Mouse (Mus musculus) layer of hippocampus, adult 9-11 months (tissue): ENCODE measurements around the gene 4933427D14Rik.

Source experiments
- DNase-seq: peaks from one replicate; pipeline ENCODE4 v3.0.0; 2022

4933427D14Rik gene

DNA sequence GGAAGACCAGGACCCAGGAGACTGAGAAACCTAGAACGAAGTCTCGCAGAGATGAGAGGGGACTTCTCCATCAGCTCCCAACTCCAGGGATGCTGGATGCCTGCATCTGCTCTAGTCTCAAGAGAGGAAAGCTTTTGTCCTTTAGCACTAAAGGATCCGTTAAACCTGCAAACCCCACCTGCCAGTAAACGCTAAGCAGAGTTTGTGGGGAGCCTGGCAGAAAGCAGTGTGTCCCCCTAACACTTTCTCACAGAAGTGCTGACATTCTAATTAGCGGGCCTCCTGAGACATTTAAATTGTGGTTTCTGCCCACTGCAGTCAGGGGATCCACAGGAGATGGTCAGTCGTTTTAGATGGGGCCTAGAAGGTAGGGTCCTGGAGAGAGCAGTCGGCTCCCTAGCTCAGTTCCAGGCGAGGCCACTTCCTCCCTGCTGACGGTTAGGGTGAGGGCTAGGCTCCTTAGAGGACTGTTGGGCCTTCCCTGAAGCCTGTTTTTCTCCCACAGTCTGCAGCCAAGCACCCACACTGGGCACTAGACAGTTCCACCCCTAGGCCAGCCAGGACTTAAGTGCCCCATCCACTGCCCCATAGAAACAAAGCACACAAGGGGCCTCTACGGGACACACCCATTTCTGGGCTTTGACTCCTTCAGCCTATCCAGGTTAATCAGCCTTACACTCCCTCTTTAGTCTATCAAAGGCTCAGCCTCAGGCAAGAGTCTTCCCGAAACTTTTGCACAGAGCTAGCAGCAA lies 70.9 kb downstream of the 4933427D14Rik start:
- DNase-seq: no peak

DNA sequence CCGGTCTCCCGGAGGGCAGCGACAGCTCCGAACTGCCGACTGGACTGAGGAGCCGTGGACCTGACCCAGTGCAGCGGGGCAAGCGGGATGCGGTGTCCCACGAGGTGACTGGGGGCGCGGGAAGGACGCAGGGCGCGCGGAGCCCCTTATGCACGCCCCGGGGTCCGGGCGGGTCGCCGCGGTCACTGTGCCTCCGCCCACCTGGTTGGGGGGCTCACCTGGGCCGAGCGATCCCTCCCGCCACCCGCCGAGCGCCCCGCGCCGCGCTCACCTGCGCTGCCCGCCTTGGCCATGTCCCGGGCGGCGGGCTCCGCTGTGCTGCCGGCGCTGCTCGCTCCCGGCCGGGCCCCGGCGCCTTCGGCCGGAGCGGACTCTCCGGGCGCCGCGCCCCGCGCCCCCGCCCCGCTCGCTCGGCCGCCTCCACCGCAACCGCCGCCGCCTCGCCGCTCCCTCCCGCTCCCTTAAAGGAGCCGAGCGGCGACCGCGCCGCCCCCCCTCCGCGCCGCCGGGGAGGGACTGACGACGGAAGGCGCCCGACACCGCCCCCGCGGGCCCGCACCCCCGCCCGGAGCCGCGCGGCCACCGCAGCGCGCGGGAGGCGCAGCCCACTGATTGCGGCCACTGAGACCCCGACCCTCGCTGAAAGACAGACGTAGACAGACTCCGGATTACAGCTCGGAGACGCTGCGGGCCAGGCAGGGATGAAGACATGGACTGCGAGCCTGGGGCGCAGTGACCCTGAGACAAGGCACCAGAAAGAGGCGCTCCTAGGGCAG lies 71.7 kb downstream of the 4933427D14Rik start, which contains the start of gene Pitpnm3:
Gene Pitpnm3, minus strand, starts transcription at position 396 of the 776 bp plus-strand sequence.
- no peak for DNase-seq

DNA sequence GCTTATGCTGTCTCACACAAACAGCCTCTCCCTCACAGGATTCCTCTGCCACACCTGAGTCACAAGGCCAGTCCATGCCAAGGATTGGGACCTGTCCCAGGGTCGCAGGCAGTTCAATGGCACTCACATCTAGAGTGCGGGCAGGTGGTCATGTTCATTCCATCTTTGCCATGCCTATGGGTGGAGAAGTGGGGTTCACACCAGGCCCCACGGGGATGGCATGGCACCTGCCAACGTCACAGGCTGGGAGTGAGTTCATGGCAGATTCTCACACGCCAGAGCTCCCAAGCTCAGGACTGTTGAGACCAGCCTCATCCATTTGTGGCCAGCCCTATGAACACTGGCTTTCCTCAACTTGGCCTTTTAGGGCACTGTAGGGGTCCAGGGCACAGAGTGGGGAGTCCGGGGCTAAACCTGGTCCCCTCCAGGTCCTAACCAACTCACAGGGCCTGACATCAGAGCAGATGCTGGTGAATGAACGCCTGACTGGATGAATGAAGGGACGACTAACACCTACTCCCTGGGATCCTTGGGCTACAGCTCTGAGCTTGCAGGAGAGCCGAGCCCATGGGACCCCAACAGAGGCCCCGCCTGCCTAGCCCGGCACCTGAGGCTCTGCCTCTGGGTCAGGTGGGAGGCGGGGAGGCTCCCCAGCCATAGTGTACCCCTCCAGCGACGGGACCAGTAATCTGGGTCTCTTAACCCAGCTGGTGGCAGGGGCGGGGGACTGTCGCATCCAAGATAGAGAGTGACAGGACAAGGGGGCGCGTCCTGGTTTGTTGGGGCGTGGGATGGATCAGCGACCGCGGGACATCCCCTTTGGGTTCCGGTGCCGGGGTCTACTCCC lies 72.5 kb downstream of the 4933427D14Rik start:
- no peak for DNase-seq

DNA sequence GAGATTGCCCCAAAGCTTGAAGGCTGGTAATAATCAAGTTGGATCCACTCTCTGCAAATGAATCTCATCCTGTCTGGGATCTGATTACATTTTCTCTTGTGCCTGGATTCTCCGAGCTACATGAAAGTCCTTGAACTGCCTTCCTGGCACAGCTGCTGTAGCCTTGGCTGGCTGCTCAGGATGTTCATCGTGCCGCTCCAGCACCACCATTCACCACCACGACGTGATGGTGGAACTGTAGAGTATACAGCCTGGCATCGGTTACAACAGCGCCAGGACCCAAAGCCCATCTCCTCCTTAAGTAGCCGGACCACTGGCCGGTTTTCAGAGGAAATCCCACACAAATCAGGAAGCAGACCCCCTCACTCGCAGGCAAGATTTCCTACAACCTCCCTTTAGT lies 74.2 kb downstream of the 4933427D14Rik start:
- no peak for DNase-seq

DNA sequence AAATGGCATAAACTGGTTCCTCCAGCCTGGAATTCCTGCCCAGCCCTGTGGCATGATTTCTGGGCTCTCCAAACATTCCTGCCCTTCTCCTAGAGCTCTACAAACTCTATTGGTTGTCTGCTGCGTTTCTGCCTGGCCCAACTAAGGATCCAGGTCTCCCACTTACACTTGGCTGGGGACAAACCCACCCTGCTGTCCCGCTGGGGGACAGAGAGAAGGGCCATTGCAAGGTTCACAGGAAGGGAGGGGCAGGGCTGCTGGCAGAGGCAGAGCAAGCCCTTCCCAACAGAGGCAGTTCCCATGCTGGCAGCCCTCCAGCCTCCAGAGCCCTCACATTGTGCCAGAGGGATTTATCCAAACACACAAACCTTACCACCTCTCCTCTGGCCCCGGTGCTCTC lies 75.0 kb downstream of the 4933427D14Rik start:
- no peak for DNase-seq

DNA sequence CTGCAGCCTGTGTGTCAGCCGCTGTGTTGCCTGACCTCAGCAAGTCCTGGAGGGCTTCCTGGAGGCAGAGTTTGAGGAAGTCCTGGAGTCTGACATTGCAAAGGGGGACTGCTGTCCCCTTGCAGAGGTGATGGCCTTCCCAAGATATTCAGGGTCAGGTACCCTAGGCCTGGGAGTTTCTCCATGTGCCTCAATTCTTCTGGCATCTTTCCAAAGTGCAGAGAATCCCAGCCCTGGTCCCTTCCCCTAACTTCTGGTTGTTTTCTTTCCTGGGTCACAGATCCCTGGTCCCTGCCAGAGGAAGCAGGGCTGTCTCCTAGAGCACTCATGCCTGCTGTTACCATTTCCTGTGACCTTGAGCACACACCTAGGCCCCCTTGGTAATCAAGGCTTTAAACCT lies 75.6 kb downstream of the 4933427D14Rik start:
- DNase-seq: no peak

DNA sequence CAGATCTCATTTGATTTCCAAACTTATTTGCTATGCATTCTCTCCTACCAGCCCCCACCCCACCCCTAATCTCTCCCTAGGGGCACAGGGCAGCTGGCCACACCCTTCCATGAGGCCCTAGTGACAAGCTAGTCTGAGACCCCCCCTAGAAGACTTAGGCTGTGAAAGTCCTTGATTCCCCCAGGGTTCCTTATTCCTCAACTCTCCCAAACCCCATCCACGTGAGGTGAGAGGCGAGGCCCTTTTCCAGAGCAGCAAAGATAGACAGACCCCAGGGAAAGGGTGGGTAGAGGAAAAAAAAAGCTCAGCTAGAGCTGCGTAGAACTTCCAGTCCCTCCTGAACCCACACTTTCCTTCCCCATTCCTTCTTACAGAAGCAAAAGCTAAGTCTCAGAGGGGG lies 76.4 kb downstream of the 4933427D14Rik start:
- no peak for DNase-seq

DNA sequence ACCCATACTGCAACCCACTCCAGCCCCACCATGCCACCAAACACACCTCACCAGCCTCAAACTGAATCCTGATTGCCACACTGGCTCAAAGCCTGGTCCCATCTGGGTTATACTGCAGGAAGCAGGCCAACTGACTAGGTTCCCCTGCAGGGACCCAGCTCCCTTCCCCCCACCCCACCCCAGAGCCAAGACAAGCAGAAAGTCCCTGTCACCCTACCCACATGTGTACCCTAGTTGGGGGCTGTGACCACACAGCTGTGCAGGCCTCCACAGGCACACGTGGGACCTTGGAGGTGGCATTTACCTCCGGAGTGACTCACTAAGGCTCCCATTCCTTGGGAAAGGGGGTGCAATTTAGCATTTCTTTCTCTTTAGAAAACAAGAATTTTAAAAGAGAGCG lies 76.8 kb downstream of the 4933427D14Rik start:
- no peak for DNase-seq

DNA sequence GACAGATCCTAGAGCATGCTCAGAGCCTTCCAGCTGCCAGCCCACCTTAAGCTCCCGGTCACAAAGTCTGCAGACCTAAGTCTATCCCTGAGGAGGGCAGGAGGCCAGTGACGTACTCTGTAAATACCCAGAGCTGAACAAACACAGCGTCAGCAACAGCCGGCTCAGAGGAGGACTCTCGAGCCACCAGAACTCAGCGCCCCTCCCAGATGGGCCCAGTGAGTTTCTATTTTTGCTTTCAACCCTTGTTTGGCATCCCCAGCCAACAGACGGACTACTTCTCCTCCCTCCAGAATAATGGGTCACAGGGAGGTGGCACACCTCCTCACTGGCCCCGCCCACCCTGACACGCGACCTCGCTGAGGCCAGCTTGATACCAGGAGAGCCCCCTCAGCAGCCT lies 77.2 kb downstream of the 4933427D14Rik start:
- DNase-seq: no peak

DNA sequence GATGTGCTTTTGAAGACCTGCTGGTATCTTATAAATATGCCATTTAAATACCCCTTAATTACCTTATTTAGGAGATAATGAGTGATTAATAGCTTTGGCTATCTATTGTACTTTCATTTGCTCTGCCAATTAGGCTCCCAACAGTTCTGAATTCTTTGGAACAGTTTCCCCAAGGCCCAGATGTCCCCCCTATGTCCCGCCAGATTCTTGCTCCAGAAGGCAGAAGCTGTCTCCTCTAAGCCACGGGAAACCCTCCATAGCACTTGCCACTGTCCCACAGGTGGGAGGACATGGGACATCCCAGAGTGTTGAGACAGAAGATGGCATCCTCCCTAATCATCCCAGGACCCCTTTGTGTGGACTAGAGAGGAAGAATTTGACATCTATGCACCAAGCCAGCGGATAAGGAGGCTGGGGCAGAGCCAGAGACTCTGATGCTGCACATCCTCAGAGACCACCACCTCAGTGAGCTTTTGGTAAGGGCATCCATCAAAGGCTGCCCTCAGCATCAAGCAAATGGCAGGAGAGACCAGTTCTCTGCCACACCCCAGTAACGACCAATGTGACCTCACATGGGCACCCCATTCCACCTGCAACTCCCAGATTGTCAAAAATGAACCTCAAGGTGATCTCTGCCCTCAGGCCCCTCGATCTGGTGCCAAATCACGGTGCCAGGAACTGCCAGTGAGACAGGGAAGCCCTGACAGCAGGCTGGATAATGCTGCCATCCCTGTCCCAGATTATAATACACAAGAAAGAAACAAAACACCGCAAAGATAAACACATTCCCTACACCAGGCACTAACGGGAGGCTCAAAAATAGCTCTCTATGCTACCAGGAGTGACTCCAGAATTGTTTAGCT lies 78.0 kb downstream of the 4933427D14Rik start:
- no peak for DNase-seq

DNA sequence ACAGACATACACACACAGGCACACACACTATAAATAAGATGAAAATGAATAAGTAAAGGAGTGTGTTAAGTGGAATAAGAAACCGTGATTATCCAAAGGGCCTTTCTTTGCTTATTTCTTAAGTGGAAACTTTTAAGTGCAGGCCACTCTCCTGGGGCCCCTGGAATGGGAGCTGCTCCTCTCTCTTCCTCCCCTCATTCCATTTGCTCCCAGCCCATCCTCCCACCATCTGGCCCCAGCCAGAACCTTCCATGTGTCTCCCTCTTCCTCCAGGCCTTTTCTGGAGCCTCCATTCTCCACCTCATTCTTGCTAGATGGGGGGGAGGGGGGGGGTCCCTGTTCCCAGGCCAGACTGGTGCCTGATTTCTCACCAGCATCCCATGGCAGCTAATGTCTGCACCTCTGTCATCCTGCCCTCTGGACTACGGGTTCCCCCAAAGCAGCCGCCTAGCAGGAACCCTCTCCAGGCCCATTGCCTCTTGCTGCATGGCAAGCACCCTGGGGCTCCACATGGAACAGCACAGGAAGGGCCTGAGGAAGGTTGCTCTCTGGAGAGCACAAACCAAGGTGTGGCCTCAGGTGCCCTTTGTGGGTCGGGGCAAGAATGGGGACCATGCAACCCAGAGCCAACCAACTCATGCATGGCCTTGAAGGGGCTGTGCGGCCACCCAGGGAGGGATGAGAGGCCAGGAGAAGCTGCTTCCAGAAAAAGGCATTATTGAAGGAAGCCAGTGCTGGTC lies 79.6 kb downstream of the 4933427D14Rik start:
- no peak for DNase-seq

DNA sequence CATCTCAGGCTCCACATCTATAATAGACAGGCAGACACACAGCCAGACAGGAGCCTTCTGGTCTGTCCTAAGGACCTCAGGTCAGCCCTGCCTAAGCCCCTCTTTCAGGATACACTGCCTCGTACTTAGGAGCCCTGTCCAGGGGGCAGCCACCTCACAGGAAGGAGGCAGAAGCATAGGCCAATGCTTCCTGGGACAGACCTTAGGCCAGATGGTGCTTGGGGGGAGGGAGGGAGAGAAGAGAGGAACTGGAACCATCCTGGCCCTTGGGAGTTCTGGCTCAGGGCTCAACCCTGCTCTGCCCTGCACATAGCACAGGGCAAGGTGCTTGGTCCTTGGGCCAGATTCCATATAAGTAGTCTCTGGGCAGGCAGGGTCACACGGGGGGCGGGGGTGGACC lies 81.5 kb downstream of the 4933427D14Rik start:
- DNase-seq: no peak

DNA sequence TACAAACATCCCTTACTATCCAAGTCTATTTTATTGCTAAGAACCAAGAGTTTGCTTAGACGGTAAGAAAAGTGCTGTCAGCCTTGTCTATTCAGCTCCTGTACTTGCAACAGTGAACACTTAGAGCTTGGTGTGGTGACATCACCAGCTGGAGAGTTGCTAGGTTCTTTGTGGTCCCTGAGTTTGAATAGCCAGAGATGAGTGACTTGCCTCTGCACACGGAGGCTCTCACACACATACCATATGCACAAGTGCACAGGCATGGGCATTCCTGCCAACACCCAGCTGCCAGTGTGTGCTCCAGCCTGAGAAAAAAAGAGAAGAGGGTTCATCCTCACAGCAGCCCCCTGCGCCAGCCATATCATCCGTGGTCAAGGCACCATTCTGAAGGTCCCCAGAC lies 83.7 kb downstream of the 4933427D14Rik start:
- DNase-seq: no peak

DNA sequence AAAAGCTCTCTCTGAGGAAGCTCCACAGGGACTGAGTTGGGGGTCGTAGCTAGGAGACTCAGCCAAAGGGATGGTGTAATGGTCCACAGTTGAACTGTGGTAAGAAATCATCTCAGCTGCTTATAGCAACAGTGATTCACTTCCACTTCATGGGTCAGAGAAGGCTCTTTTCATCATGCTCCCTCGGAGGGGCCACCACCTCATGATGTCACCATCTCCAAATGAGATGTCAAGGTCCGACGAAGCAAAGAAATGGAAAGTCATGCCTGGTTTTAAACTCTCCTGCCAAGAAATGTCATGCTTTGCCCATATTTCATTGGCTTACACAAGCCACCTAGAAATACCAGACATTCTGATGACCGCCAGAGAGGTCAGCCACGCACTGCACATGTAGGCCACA lies 86.9 kb downstream of the 4933427D14Rik start:
- DNase-seq: no peak

DNA sequence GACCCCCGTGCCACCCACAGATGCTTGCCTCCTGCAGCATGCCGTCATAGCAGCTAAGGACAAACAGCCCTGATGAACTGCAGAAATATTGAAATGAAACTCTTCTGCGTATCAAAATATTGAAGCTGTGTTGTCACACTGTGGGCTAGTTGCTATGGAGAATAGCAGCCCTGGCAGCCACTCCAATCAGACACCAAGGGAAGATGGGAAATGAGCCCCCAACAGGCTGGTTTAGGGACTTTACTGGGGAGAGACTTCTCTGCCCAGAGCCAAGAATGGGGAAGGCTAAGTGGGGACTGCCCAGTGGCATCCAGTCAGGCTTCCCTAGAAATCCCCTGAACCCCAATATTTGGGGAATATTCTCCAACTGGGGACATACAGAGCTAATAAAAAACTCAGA lies 88.6 kb downstream of the 4933427D14Rik start:
- no peak for DNase-seq

DNA sequence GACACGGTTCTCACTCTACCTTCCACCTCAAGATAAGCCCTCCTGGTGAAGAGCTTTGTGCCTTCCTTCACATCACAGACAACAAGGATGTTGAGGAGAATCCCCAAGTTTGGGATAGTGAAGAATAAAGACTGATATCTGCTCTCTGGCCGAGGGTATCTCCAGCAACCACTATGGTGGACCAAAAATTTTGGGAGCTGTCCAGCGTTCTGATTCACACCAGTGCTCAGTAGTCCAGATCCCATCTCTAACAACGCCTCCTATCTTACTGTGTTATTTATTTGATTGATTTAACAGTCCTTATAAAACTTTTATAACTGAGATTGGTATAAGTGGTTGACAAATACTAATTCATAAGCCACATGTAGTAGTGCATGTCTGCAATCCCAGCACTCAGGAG lies 94.0 kb downstream of the 4933427D14Rik start:
- no peak for DNase-seq

DNA sequence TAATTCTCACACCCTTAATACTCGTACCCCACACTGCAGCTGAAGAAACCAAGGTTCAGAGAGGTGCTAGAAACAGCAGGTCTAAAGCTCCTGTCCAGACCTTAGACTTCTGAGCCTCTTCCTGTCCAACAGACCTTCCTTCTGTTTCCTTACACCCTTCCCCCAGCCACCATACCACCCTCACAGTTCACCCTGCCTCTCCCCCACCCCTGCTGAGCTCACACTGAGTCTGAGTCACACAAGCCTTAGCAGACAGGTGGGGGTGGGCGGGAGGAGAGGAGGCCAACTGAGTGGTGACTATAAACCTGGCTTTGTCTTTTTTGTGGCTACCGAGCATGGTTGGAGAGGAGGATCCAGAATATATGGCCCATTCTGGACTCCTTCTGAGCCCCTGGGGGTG lies 96.5 kb downstream of the 4933427D14Rik start:
- no peak for DNase-seq

DNA sequence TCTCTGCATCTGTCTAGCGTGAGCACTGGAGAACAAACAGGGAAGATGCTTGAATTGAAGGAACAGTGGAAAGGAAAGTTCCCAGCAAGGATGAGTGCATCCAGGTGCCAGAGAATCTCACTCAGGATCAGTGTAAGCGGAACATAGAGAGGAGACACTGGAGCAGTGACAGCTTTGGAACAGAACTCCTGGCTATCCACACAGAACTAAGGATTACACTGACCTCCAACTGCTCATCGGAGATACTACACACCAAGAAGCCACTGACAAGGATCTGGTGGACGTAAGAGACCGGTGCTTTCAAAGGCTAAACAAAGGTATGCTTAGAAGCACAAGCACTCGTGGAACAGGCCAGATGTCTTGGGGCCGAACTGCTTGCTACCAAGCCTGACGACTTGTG lies 103.0 kb downstream of the 4933427D14Rik start:
- DNase-seq: no peak
